Mouse (Mus musculus) testis, adult 2 months (tissue): Measurements from ENCODE around the gene Snap47. TPM values are rescaled to one million over a fixed set of nuclear protein-coding genes. Genes with fewer than 3 reads are reported as not detected.

Experiments
- H3K27ac ChIP-seq: fragments of 200-500 bp; 2 replicates; pipeline ENCODE4 v1.5.1; 2012; ENCODE audit warnings: low read depth, low read length; ENCODE audit not compliant: control insufficient read depth, insufficient read depth
- H3K27me3 ChIP-seq: fragments of 200-500 bp; 2 replicates; pipeline ENCODE4 v1.6.1; 2012; ENCODE audit warnings: mild to moderate bottlenecking, low read length, moderate library complexity; ENCODE audit not compliant: control insufficient read depth, insufficient read depth
- H3K36me3 ChIP-seq: fragments of 200-500 bp; 2 replicates; pipeline ENCODE4 v1.6.1; 2012; ENCODE audit warnings: mild to moderate bottlenecking, low read length; ENCODE audit not compliant: control insufficient read depth, insufficient read depth
- H3K4me1 ChIP-seq: fragments of 200-500 bp; 2 replicates; pipeline ENCODE4 v1.6.1; 2012; ENCODE audit warnings: low read length; ENCODE audit not compliant: control insufficient read depth, insufficient read depth
- H3K4me3 ChIP-seq: fragments of 200-500 bp; 2 replicates; pipeline ENCODE4 v1.5.1; 2012; ENCODE audit warnings: low read depth, mild to moderate bottlenecking, low read length, moderate library complexity, mixed read lengths; ENCODE audit not compliant: control insufficient read depth
- CTCF ChIP-seq: fragments of 200-500 bp; IDR thresholded peaks from 2 replicates; pipeline ENCODE4 v1.5.1; 2012; ENCODE audit warnings: low read depth, mild to moderate bottlenecking, inconsistent platforms, low read length, moderate library complexity; ENCODE audit not compliant: control insufficient read depth, insufficient read depth, insufficient replicate concordance
- POLR2A ChIP-seq: fragments of 200-500 bp; IDR thresholded peaks from 2 replicates; pipeline ENCODE4 v1.6.1; 2012; ENCODE audit warnings: low read depth, mild to moderate bottlenecking, inconsistent platforms, low read length, moderate library complexity; ENCODE audit not compliant: control insufficient read depth
- polyA plus RNA-seq: library from polyadenylated mRNA; depleted of rRNA; stranded (reverse); fragments of >200 nt; gene quantifications from 2 replicates; pipeline ENCODE4 v1.2.3, GENCODE M21; 2012; rRNA removed

Gene Snap47
- polyA plus RNA-seq: 22.6 and 25.8 TPM in 2 replicates

GRCm38 (mm10) chr11:59451086-59451485 is at the start of gene Snap47:
Gene Snap47, minus strand, starts transcription at chr11:59451186.
- peak within 1 kb of the TSS; percentile 95 for H3K4me3 ChIP-seq
- H3K4me1 ChIP-seq: peaks cover 10% of the 10 kb centered on the region
- no peaks in the 10 kb centered on the region for H3K27me3 ChIP-seq
- no peaks in the 10 kb centered on the region for H3K36me3 ChIP-seq
- TF ChIP-seq CTCF (no peak), POLR2A (no peak)
- peak within 1 kb of the TSS; percentile 86 for H3K27ac ChIP-seq

DNA sequence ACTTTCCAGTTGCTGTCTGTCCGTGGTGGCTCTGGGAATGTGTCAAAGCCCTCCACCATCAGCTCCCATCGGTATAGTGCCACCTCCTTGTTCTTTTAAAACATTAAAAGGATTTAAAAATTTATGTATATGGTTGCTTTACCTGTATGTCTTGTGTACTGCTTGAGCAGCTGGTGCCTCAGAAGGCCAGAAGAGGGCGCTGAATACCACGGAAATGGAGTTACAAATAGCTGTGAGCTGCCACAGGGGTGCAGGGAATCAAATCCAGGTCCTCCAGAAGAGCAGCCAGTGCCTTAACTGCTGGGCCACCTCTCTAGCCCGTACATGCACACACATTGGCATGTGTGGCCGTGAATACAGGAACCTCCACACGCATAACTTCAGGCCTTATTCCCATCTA is 46.8 kb upstream of the Snap47 start:
- H3K4me1 ChIP-seq: no peaks in the 10 kb centered on the region
- H3K27ac ChIP-seq: no peak overlapping the region
- H3K27me3 ChIP-seq: no peaks in the 10 kb centered on the region
- H3K4me3 ChIP-seq: no peak overlapping the region
- no peak for TF ChIP-seq POLR2A
- TF ChIP-seq CTCF: 0 out of 2 replicates have a peak, but pooled peaks have one; percentile 7
- H3K36me3 ChIP-seq: peaks cover 2% of the 10 kb centered on the region

GRCm38 (mm10) chr11:59496672-59497310 is 45.8 kb upstream of the Snap47 start:
- peaks cover 1% of the 10 kb centered on the region for H3K36me3 ChIP-seq
- no peaks in the 10 kb centered on the region for H3K27me3 ChIP-seq
- H3K27ac ChIP-seq: no peak overlapping the region
- H3K4me1 ChIP-seq: no peaks in the 10 kb centered on the region
- no peak overlapping the region for H3K4me3 ChIP-seq
- TF ChIP-seq POLR2A: no peak
- TF ChIP-seq CTCF: no peak

- H3K4me3 ChIP-seq: no peak overlapping the region
- H3K4me1 ChIP-seq: no peaks in the 10 kb centered on the region
- no peak for TF ChIP-seq POLR2A
- no peak for TF ChIP-seq CTCF
- H3K27ac ChIP-seq: no peak overlapping the region
- no peaks in the 10 kb centered on the region for H3K27me3 ChIP-seq
- H3K36me3 ChIP-seq: no peaks in the 10 kb centered on the region
Observed at GRCm38 (mm10) chr11:59486222-59486621, 35.2 kb upstream of the Snap47 start.

DNA sequence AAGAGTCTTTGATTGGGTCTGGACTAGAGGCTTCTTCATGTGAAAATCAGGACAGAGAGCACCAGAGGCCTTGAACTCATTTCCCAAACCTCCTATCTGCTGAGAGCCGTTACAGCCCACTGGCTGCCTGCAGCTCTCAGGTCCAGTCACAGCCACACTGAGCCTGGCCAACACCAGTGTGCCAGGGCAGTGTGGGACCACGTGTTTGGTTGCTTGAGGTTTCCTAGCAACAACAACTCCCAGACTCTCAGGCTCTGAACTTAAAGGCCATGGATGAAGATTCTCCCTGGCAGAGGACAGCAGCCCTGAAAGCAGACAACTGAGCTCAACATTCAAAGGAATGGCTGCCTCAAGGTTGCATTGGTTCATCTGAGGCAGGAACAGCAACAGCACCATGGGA is 34.7 kb upstream of the Snap47 start:
- no peaks in the 10 kb centered on the region for H3K36me3 ChIP-seq

DNA sequence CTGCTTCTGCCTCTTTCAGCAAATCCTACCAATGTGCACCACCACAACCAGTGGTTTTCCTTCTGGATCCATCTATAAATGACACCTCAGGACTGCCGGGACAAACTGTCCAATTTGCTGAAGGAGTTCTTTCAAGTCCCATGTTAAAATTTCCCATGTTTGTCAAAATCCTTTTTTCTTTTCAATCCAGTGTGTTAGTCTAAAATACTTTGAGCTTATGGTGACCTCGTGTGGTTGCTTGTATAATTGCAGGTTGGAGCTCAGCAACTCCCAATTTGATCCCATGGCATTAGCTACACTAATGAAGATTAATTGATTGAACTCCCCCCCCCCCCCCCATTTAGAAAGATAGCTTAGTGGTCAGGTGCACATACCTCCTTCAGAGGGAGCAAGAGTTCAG is 32.2 kb upstream of the Snap47 start:
- TF ChIP-seq POLR2A: no peak
- TF ChIP-seq CTCF: no peak
- no peak overlapping the region for H3K27ac ChIP-seq
- H3K4me1 ChIP-seq: no peaks in the 10 kb centered on the region
- H3K4me3 ChIP-seq: no peak overlapping the region
- no peaks in the 10 kb centered on the region for H3K36me3 ChIP-seq
- no peaks in the 10 kb centered on the region for H3K27me3 ChIP-seq

More for the DNA sequence above, 34.7 kb upstream of the Snap47 start:
- Histone ChIP-seq H3K4me1 (no peaks in the 10 kb centered on the region), H3K4me3 (no peak overlapping the region), H3K27ac (no peak overlapping the region), H3K27me3 (no peaks in the 10 kb centered on the region)
- no peak for TF ChIP-seq CTCF
- TF ChIP-seq POLR2A: no peak

- 0 out of 2 replicates have a peak, but pooled peaks cover 2% of the 10 kb centered on the region for H3K4me1 ChIP-seq
- H3K27ac ChIP-seq: no peak overlapping the region
- TF ChIP-seq POLR2A (no peak), CTCF (no peak)
- no peaks in the 10 kb centered on the region for H3K27me3 ChIP-seq
- no peaks in the 10 kb centered on the region for H3K36me3 ChIP-seq
- H3K4me3 ChIP-seq: no peak overlapping the region
Observed at GRCm38 (mm10) chr11:59477240-59477639, 26.3 kb upstream of the Snap47 start.
